In genomic region chr7:97313364-97313995, GRCm38 (mm10) we compare ENCODE assay signal across 18 mouse cellular contexts.
"Had no signal": no experiment of that assay in that cellular context is flagged by ENCODE, and none has a peak within 500 bp of the region (broad histone marks: within the 10 kb centered on the region; RNA-seq: fewer than 3 reads in every experiment).

No protein-coding gene starts in this region.

- H3K9me3 ChIP-seq: intestine, embryonic 15.5 days; limb, embryonic 12.5 days; limb, embryonic 15.5 days; stomach, embryonic 15.5 days had no signal

- DNase-seq: kidney, adult 18-20 months; left cerebral cortex, postnatal 4 days; liver, postnatal 0 days; lung, embryonic 14.5 days; midbrain, embryonic 14.5 days; retina, postnatal 1 day; right cerebral cortex, postnatal 25 days; thymus, adult 2 months; thymus, postnatal 25 days had no signal

- H3K9ac ChIP-seq: intestine, embryonic 15.5 days; limb, embryonic 12.5 days; limb, embryonic 15.5 days; liver, embryonic 14.5 days; liver, postnatal 0 days; lung, embryonic 14.5 days; stomach, embryonic 15.5 days had no signal

- ATAC-seq: hindbrain, embryonic 16.5 days; intestine, embryonic 15.5 days; liver, postnatal 0 days; lung, postnatal 0 days had no signal

- H3K4me3 ChIP-seq: intestine, embryonic 15.5 days; limb, embryonic 12.5 days; limb, embryonic 15.5 days; stomach, embryonic 15.5 days had no signal

- H3K4me2 ChIP-seq: intestine, embryonic 15.5 days; limb, embryonic 12.5 days; limb, embryonic 15.5 days; liver, embryonic 11.5 days; lung, embryonic 14.5 days; stomach, embryonic 15.5 days had no signal

- H3K27me3 ChIP-seq: intestine, embryonic 15.5 days; limb, embryonic 12.5 days; limb, embryonic 15.5 days; stomach, embryonic 15.5 days had no signal

- H3K4me1 ChIP-seq: intestine, embryonic 15.5 days; limb, embryonic 12.5 days; limb, embryonic 15.5 days; stomach, embryonic 15.5 days had no signal

- H3K27ac ChIP-seq: intestine, embryonic 15.5 days; limb, embryonic 12.5 days; limb, embryonic 15.5 days; liver, embryonic 14.5 days; macrophage; stomach, embryonic 15.5 days had no signal
